ENCODE assay signal across 8 mouse cellular contexts in the genomic region with DNA sequence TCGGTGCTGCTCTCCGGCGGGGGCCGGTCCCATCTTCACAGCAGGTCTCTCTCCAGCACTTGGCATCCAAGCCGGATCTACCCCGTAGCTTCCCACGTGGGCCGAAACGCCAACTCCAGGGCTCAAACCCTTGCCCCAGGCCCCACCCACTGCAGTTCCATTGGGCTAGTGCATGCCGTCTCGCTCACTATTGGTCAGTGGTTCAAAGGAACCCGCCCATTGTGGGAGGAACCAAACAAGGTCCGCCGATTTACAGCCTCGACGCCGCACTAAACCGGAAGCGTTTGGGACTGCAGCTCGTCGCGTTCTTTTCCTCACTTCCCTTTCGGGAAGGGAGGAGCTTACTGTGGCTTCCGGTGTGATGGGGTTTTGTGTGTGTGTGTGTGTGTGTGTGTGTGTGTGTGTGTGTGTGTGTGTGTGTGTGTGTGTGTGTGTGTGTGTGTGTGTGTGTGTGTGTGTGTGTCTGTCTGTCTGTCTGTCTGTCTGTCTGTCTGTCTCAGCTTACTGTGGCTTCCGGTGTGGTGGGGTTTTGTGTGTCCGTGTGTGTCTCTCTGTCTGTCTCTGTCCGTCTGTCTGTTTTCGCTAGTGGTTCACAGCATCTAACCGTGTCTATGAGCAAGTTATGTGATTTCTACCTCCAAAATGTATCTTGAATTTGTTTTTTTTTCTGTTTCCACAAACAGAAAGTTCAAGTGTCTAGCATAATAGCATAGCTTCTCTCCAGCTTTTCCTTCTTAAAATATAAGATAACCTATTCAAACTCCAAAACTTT. TPM values are rescaled to one million over a fixed set of nuclear protein-coding genes. Genes with fewer than 3 reads are reported as not detected.
DNase-seq lines count a peak whose midpoint lies in the region; ATAC-seq lines count a peak whose summit lies in the region.

Nol6 (minus strand) TSS at position 276 of the 772 bp plus-strand sequence.

- H3K4me1 ChIP-seq in hindbrain, embryonic 12.5 days, result peaks cover 8% of the 10 kb centered on the region

- peak; percentile 98 for DNase-seq in NIH3T3 (ENCODE audit: low read depth)
- DNase-seq in cerebellum, postnatal 10 days, result peak; percentile 98 to 99
- peak; percentile 98 to 99 for DNase-seq in frontal cortex, postnatal 10 days (ENCODE audit: low spot score in 2 of 2)
- DNase-seq in layer of hippocampus, postnatal 14 days (ENCODE audit: low spot score in 2 of 2), result peak; percentile 97 to 100
- DNase-seq in lung, postnatal 14 days, result peak; percentile 97
- peak; percentile 95 for DNase-seq in retina, adult 2 months (ENCODE audit: low read depth, low spot score)
- peak; percentile 94 to 97 for DNase-seq in thymus, postnatal 36 days

- no peaks in the 10 kb centered on the region for H3K9me3 ChIP-seq in hindbrain, embryonic 12.5 days (replicated peaks)

- H3K4me3 ChIP-seq in hindbrain, embryonic 12.5 days, result peak within 1 kb of the TSS; percentile 58

- H3K27ac ChIP-seq in hindbrain, embryonic 12.5 days, result no peak within 1 kb of the TSS

- WGBS in hindbrain, embryonic 12.5 days, result 2% methylated on average over 29 of the region's 29 CpGs

- no peaks in the 10 kb centered on the region for H3K27me3 ChIP-seq in hindbrain, embryonic 12.5 days

- peak; percentile 100 for ATAC-seq in hindbrain, embryonic 12.5 days (ENCODE audit: low FRiP score)

- peaks cover 30% of the 10 kb centered on the region for H3K36me3 ChIP-seq in hindbrain, embryonic 12.5 days

- H3K9ac ChIP-seq in hindbrain, embryonic 12.5 days, result peak within 1 kb of the TSS; percentile 67

- peak within 1 kb of the TSS; percentile 71 for H3K4me2 ChIP-seq in hindbrain, embryonic 12.5 days (replicated peaks)

RNA-seq across cellular contexts. Expression of gene Nol6, which starts in this region (rescaled TPM):
- 29.0 and 33.6 TPM in 2 replicates for polyA plus RNA-seq in hindbrain, embryonic 12.5 days (2016; fragmentation: Nextera tagmentation; extraction: Ambion mirVana)
- 10 to 100 TPM; 90.4 to 95.1 TPM for total RNA-seq in layer of hippocampus, postnatal 14 days (2021)
